Mouse (Mus musculus) embryonic fibroblast, embryonic 13.5 days (primary cell): ENCODE results near the gene Ncam1.

Experiments
- CTCF ChIP-seq: IDR thresholded peaks from 2 replicates; pipeline ENCODE4 v1.5.1; 2011; ENCODE audit warnings: mild to moderate bottlenecking, control low read depth, low read length, moderate library complexity, borderline replicate concordance; ENCODE audit not compliant: insufficient read depth
- POLR2A ChIP-seq: IDR thresholded peaks from 2 replicates; pipeline ENCODE4 v1.6.1; 2011; ENCODE audit warnings: low read depth, mild to moderate bottlenecking, control low read depth, low read length, moderate library complexity

- TF ChIP-seq POLR2A (no peak), CTCF (no peak)
These were observed 168.4 kb downstream of the Ncam1 start for GRCm38 (mm10) chr9:49630336-49630735.
